Mouse (Mus musculus): ENCODE data around the gene Lage3. TPM values are rescaled to one million over a fixed set of nuclear protein-coding genes. Genes with fewer than 3 reads are reported as not detected.

Gene Lage3
- polyA plus RNA-seq, 1 experiment from 2014 or later = 46.6 TPM

GRCm38 (mm10) chrX:74330166-74330930 is 23.1 kb downstream of the Lage3 start:
- H3K36me3 ChIP-seq (replicated peaks; ENCODE audit: insufficient read depth, low read length) = no peaks in the 10 kb centered on the region
- H3K9ac ChIP-seq (replicated peaks) = no peak overlapping the region
- DNase-seq = no peak
- ATAC-seq = no peak
- no peaks in the 10 kb centered on the region for H3K9me3 ChIP-seq (ENCODE audit: low read length)
- no peak overlapping the region for H3K27ac ChIP-seq (ENCODE audit: low read depth)
- 0 out of 2 replicates have a peak, but pooled peaks cover 2% of the 10 kb centered on the region for H3K27me3 ChIP-seq (ENCODE audit: insufficient read depth, low read length)
- no peak for TF ChIP-seq EP300 (IDR thresholded peaks at IDR 0.05; ENCODE audit: low read depth)
- no peak for TF ChIP-seq CTCF (IDR thresholded peaks at IDR 0.05; ENCODE audit: low read depth)
- H3K4me2 ChIP-seq (ENCODE audit: low read depth, low read length) = no peak overlapping the region
- H3K4me1 ChIP-seq (ENCODE audit: insufficient read depth) = peaks cover 2% of the 10 kb centered on the region; the same call in 1 of the 2 replicates
- WGBS (ENCODE audit: insufficient replicate concordance) = 64% methylated on average over 2 of the region's 2 CpGs
- no peak overlapping the region for H3K4me3 ChIP-seq (ENCODE audit: low read depth, low read length)

- Histone ChIP-seq H3K4me3 (ENCODE audit: low read depth, low read length) (peak overlapping the region; percentile 44), H3K4me2 (ENCODE audit: low read depth, low read length) (peak overlapping the region; percentile 76), H3K4me1 (ENCODE audit: insufficient read depth) (peaks cover 2% of the 10 kb centered on the region; the same call in 1 of the 2 replicates), H3K36me3 (replicated peaks; ENCODE audit: insufficient read depth, low read length) (no peaks in the 10 kb centered on the region), H3K9me3 (ENCODE audit: low read length) (no peaks in the 10 kb centered on the region), H3K27ac (ENCODE audit: low read depth) (no peak overlapping the region), H3K9ac (replicated peaks) (peak overlapping the region; percentile 30; the same call in 1 of the 2 replicates), H3K27me3 (ENCODE audit: insufficient read depth, low read length) (0 out of 2 replicates have a peak, but pooled peaks cover 2% of the 10 kb centered on the region)
- TF ChIP-seq EP300 (IDR thresholded peaks at IDR 0.05; ENCODE audit: low read depth) = no peak
- TF ChIP-seq CTCF (IDR thresholded peaks at IDR 0.05; ENCODE audit: low read depth) = no peak
- DNase-seq (no peak), ATAC-seq (no peak)
- 30% methylated on average over 9 of the region's 10 CpGs for WGBS (ENCODE audit: insufficient replicate concordance)
Measured at GRCm38 (mm10) chrX:74329215-74329671, 24.2 kb downstream of the Lage3 start.

- TF ChIP-seq CTCF (IDR thresholded peaks at IDR 0.05; ENCODE audit: low read depth) (no peak), EP300 (IDR thresholded peaks at IDR 0.05; ENCODE audit: low read depth) (no peak)
- H3K27ac ChIP-seq (ENCODE audit: low read depth) = no peak within 1 kb of the TSS
- peak within 1 kb of the TSS; percentile 44 for H3K4me3 ChIP-seq (ENCODE audit: low read depth, low read length)
Measured at GRCm38 (mm10) chrX:74328725-74329161, 24.7 kb downstream of the Lage3 start, which contains the start of gene Plxna3. Plxna3 (plus strand) TSS chrX:74329066.

GRCm38 (mm10) chrX:74312540-74313464 is 40.6 kb downstream of the Lage3 start, which contains the start of gene Fam50a:
Fam50a (plus strand) TSS chrX:74313033.
- TF ChIP-seq CTCF (IDR thresholded peaks at IDR 0.05; ENCODE audit: low read depth) (0 out of 2 replicates have a peak, but pooled peaks have one; percentile 9), EP300 (IDR thresholded peaks at IDR 0.05; ENCODE audit: low read depth) (no peak)
- Histone ChIP-seq H3K4me2 (ENCODE audit: low read depth, low read length) (peak within 1 kb of the TSS; percentile 74), H3K4me3 (ENCODE audit: low read depth, low read length) (peak within 1 kb of the TSS; percentile 58), H3K27me3 (ENCODE audit: insufficient read depth, low read length) (no peaks in the 10 kb centered on the region), H3K36me3 (replicated peaks; ENCODE audit: insufficient read depth, low read length) (peaks cover 17% of the 10 kb centered on the region), H3K9ac (replicated peaks) (peak within 1 kb of the TSS; percentile 67), H3K9me3 (ENCODE audit: low read length) (no peaks in the 10 kb centered on the region), H3K4me1 (ENCODE audit: insufficient read depth) (no peaks in the 10 kb centered on the region), H3K27ac (ENCODE audit: low read depth) (peak within 1 kb of the TSS; percentile 79)
- ATAC-seq (peak; percentile 98), DNase-seq (peak; percentile 90)
- 13% methylated on average over 59 of the region's 59 CpGs for WGBS (ENCODE audit: insufficient replicate concordance)

More at GRCm38 (mm10) chrX:74328725-74329161, 24.7 kb downstream of the Lage3 start, which contains the start of gene Plxna3:
- DNase-seq (peak; percentile 68), ATAC-seq (peak; percentile 92)
- peaks cover 2% of the 10 kb centered on the region; the same call in 1 of the 2 replicates for H3K4me1 ChIP-seq (ENCODE audit: insufficient read depth)
- peak within 1 kb of the TSS; percentile 58 for H3K9ac ChIP-seq (replicated peaks)
- WGBS (ENCODE audit: insufficient replicate concordance) = 20% methylated on average over 24 of the region's 30 CpGs
- H3K27me3 ChIP-seq (ENCODE audit: insufficient read depth, low read length) = 0 out of 2 replicates have a peak, but pooled peaks cover 2% of the 10 kb centered on the region
- no peaks in the 10 kb centered on the region for H3K9me3 ChIP-seq (ENCODE audit: low read length)
- H3K4me2 ChIP-seq (ENCODE audit: low read depth, low read length) = peak within 1 kb of the TSS; percentile 76
- H3K36me3 ChIP-seq (replicated peaks; ENCODE audit: insufficient read depth, low read length) = no peaks in the 10 kb centered on the region

- H3K36me3 ChIP-seq (replicated peaks; ENCODE audit: insufficient read depth, low read length) = peaks cover 38% of the 10 kb centered on the region
- H3K4me2 ChIP-seq (ENCODE audit: low read depth, low read length) = peak within 1 kb of the TSS; percentile 73
- peaks cover 3% of the 10 kb centered on the region; the same call in 1 of the 2 replicates for H3K4me1 ChIP-seq (ENCODE audit: insufficient read depth)
- TF ChIP-seq EP300 (IDR thresholded peaks at IDR 0.05; ENCODE audit: low read depth) (no peak; the same call in 1 of the 2 replicates), CTCF (IDR thresholded peaks at IDR 0.05; ENCODE audit: low read depth) (peak; percentile 51)
- DNase-seq (peak; percentile 84), ATAC-seq (peak; percentile 94)
- peak within 1 kb of the TSS; percentile 93 for H3K27ac ChIP-seq (ENCODE audit: low read depth)
- WGBS (ENCODE audit: insufficient replicate concordance) = 10% methylated on average over 38 of the region's 41 CpGs
- no peaks in the 10 kb centered on the region for H3K27me3 ChIP-seq (ENCODE audit: insufficient read depth, low read length)
- H3K9me3 ChIP-seq (ENCODE audit: low read length) = no peaks in the 10 kb centered on the region
- H3K9ac ChIP-seq (replicated peaks) = peak within 1 kb of the TSS; percentile 71
- H3K4me3 ChIP-seq (ENCODE audit: low read depth, low read length) = peak within 1 kb of the TSS; percentile 70
Measured at GRCm38 (mm10) chrX:74304867-74305700, 48.3 kb downstream of the Lage3 start, which contains the start of gene Gdi1. Gdi1 (plus strand) TSS chrX:74304998.

Small RNA genes within 50 kb of the gene (microRNA-seq; reads per million reads assigned to microRNA genes)
- gene Mir7092 = 3.2 reads per million

Other genes with a start within 250 kb of the Lage3 start
- gene Opn1mw, start 226.2 kb downstream of the Lage3 start, polyA plus RNA-seq (2015; fragmentation: Nextera tagmentation; extraction: Ambion mirVana) = not detected in 2 replicates
- 4.7 and 5.4 TPM in 2 replicates for gene Mecp2, start 218.3 kb downstream of the Lage3 start, polyA plus RNA-seq (2015; fragmentation: Nextera tagmentation; extraction: Ambion mirVana)
- gene Tex28, start 185.8 kb downstream of the Lage3 start, polyA plus RNA-seq (2015; fragmentation: Nextera tagmentation; extraction: Ambion mirVana) = not detected in 2 replicates
- not detected in 2 replicates for gene Tktl1, start 176.4 kb downstream of the Lage3 start, polyA plus RNA-seq (2015; fragmentation: Nextera tagmentation; extraction: Ambion mirVana)
- 30.2 and 34.1 TPM in 2 replicates for gene Flna, start 103.8 kb downstream of the Lage3 start, polyA plus RNA-seq (2015; fragmentation: Nextera tagmentation; extraction: Ambion mirVana)
- gene Emd, start 98.9 kb downstream of the Lage3 start, polyA plus RNA-seq (2015; fragmentation: Nextera tagmentation; extraction: Ambion mirVana) = 6.8 and 7.4 TPM in 2 replicates
- gene Rpl10, start 82.8 kb downstream of the Lage3 start, polyA plus RNA-seq (2015; fragmentation: Nextera tagmentation; extraction: Ambion mirVana) = 438 and 471 TPM in 2 replicates
- gene Taz, start 71.7 kb downstream of the Lage3 start, polyA plus RNA-seq (2015; fragmentation: Nextera tagmentation; extraction: Ambion mirVana) = 30.4 and 31.2 TPM in 2 replicates
- gene Dnase1l1, start 71.3 kb downstream of the Lage3 start, polyA plus RNA-seq (2015; fragmentation: Nextera tagmentation; extraction: Ambion mirVana) = 10.0 and 10.8 TPM in 2 replicates
- gene Atp6ap1, start 56.5 kb downstream of the Lage3 start, polyA plus RNA-seq (2015; fragmentation: Nextera tagmentation; extraction: Ambion mirVana) = 58.4 and 62.6 TPM in 2 replicates
- 27.6 and 35.8 TPM in 2 replicates for gene Gdi1, start 48.6 kb downstream of the Lage3 start, polyA plus RNA-seq (2015; fragmentation: Nextera tagmentation; extraction: Ambion mirVana)
- gene Fam50a, start 40.6 kb downstream of the Lage3 start, polyA plus RNA-seq (2015; fragmentation: Nextera tagmentation; extraction: Ambion mirVana) = 20.1 and 21.9 TPM in 2 replicates
- gene Plxna3, start 24.6 kb downstream of the Lage3 start, polyA plus RNA-seq (2015; fragmentation: Nextera tagmentation; extraction: Ambion mirVana) = 0.25 and 0.37 TPM in 2 replicates
- 38.3 TPM in 2 replicates for gene Ubl4a, start 19.6 kb upstream of the Lage3 start, polyA plus RNA-seq (2015; fragmentation: Nextera tagmentation; extraction: Ambion mirVana)
- gene Slc10a3, start 19.7 kb upstream of the Lage3 start, polyA plus RNA-seq (2015; fragmentation: Nextera tagmentation; extraction: Ambion mirVana) = 7.7 and 7.8 TPM in 2 replicates
- 9.7 and 11.1 TPM in 2 replicates for gene Fam3a, start 39.7 kb upstream of the Lage3 start, polyA plus RNA-seq (2015; fragmentation: Nextera tagmentation; extraction: Ambion mirVana)
- gene Ikbkg, start 39.7 kb upstream of the Lage3 start, polyA plus RNA-seq (2015; fragmentation: Nextera tagmentation; extraction: Ambion mirVana) = 11.7 and 12.9 TPM in 2 replicates
- 21.9 and 24.3 TPM in 2 replicates for gene G6pdx, start 75.6 kb upstream of the Lage3 start, polyA plus RNA-seq (2015; fragmentation: Nextera tagmentation; extraction: Ambion mirVana)
- not detected in 2 replicates for gene Gm6880, start 127.8 kb upstream of the Lage3 start, polyA plus RNA-seq (2015; fragmentation: Nextera tagmentation; extraction: Ambion mirVana)
- not detected in 2 replicates for gene Olfr1326-ps1, start 221.3 kb upstream of the Lage3 start, polyA plus RNA-seq (2015; fragmentation: Nextera tagmentation; extraction: Ambion mirVana)
- not detected in 2 replicates for gene Olfr1325, start 239.1 kb upstream of the Lage3 start, polyA plus RNA-seq (2015; fragmentation: Nextera tagmentation; extraction: Ambion mirVana)

Measured in liver, postnatal 0 days (tissue).